Mouse (Mus musculus): Measurements from ENCODE around the gene Igdcc3. TPM values are rescaled to one million over a fixed set of nuclear protein-coding genes. Genes with fewer than 3 reads are reported as not detected.

Igdcc3 gene
- polyA plus RNA-seq, 2 experiments from 2014 or later, result not detected

DNA sequence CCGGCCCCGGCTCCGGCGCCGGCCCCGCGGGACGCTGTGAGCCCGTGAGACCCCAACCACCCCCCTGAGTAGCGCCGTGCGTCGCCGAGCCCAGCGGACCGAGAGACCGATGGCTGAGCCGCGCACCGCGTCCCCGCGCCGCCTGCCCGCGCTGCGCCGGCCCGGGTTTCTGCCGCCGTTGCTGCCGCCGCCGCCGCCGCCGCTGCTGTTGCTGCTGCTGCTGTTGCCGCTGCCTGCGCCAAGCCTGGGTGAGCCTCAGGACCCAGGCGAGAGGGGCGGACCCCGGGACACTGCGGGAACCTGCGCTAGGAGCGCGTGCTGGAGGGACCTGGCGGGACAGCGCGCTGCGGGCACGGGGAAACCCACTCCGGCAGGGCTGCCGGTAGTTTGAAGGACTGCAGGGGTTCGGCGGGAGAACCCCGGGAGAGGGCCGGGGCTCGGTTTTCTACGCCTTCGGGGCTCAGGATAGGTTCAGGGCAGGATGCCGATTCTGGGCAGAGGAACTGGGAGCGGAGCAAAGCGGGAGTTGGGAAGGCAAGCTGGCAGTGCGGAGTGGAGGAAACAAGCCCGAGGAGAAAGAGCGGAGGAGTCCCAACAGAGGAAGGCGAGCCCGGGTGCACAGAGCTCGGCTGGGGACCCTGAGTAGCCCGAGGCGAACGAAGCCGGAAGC lies 452 bp downstream of the Igdcc3 start:
- no peak for ATAC-seq

DNA sequence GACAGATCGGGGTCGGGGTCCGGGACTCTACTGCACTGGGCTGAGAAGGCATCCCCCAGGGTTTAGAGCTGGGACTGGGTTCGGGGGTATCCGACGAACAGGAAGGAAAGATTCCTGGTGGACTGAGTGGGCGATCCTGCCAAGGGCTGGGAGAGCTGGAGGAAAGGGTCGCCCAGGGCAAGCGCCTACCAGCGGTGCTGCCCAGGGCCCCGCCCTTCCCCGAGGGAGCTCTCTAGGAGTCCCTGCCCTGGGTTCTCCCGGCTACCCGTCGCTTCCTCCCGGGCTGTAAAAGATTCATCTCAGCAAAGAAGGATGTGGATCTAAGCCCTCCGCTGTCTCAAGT lies 958 bp downstream of the Igdcc3 start:
- no peak for ATAC-seq

GRCm38 (mm10) chr9:65142399-65142798 lies 1.4 kb downstream of the Igdcc3 start:
- ATAC-seq, result no peak

GRCm38 (mm10) chr9:65146001-65146400 lies 5.0 kb downstream of the Igdcc3 start:
- ATAC-seq, result no peak

GRCm38 (mm10) chr9:65148507-65148906 lies 7.5 kb downstream of the Igdcc3 start:
- no peak for ATAC-seq

- ATAC-seq, result no peak
Measured at GRCm38 (mm10) chr9:65152711-65153330, 11.8 kb downstream of the Igdcc3 start.

DNA sequence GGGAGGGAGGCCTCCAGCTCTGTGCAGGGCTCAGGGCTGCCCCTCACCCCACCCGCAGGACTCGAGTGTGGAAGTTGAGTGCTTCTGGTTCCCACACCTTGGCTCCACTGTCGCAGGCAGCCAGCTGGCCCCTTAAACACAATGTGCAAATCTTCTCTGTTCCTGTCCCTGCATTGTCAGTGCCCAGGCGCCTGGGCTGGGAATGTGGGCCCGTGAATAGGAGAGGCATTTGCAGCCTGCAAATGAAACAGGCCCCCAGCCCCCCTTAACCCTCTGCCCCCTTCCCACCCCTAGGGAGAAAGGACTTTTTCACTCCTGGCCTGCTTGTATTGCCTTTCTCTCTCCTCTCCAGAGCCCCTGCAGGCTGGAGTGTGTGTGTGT lies 12.3 kb downstream of the Igdcc3 start:
- no peak for ATAC-seq

DNA sequence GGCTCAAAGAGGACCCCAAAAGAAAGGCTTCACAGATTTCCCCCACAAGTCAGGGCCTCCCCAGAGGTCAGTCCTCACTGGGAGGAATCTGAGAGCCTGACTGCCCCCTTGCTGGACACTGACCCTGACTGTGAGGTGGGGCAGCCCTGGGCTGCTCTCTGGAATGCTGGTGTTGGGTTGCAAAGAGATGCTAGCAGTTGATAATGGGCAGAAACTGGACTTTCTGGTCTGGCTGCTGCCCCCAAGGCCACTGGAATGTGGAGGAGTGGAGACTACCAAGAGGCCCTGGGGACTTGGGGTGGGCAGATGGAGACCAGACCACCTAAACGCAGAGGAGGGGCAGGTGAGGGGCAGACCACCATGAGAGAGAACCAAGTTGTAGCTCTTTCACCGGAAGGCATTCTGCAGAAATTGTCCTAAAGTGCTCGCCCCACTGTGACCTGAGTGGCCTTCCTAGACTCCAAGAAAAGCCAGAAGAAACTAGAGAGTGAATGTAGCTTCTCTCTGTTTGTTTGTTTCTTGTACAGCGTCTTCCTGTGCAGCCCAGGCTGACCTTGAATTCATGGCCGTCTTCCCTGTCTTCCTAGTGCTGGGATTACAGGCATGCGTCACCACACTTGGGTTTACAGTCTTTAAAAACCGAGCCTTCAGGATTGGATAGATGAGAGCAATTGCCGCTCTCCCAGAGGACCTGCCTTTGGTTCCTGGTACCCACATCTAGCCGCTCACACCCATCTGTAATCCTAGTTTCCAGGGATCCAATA lies 13.9 kb downstream of the Igdcc3 start:
- ATAC-seq, result no peak

- no peak for ATAC-seq
Measured at GRCm38 (mm10) chr9:65156604-65157003, 15.6 kb downstream of the Igdcc3 start.

DNA sequence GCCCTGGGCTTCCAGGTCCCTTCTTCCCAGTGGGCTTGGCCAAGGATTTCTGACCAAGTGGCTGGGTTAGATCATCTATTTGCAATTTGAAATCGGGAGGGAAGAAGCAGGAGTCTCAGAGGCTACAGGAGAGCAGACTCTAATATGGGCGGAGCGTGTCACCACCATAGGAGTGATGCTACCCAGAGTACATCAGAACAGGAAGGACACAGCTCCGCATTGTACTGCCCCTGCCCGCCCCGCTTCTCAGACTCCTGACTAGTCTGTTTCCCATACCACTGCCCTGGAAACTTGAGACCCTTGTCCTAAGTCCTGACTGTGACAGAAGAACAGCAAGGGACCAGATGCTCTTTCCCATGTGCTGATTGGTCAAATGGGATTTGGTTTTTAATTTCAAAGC lies 16.6 kb downstream of the Igdcc3 start:
- no peak for ATAC-seq

- no peak for ATAC-seq
Measured at GRCm38 (mm10) chr9:65161188-65161587, 20.2 kb downstream of the Igdcc3 start.

- ATAC-seq, result no peak
Measured at GRCm38 (mm10) chr9:65161881-65162280, 20.9 kb downstream of the Igdcc3 start.

DNA sequence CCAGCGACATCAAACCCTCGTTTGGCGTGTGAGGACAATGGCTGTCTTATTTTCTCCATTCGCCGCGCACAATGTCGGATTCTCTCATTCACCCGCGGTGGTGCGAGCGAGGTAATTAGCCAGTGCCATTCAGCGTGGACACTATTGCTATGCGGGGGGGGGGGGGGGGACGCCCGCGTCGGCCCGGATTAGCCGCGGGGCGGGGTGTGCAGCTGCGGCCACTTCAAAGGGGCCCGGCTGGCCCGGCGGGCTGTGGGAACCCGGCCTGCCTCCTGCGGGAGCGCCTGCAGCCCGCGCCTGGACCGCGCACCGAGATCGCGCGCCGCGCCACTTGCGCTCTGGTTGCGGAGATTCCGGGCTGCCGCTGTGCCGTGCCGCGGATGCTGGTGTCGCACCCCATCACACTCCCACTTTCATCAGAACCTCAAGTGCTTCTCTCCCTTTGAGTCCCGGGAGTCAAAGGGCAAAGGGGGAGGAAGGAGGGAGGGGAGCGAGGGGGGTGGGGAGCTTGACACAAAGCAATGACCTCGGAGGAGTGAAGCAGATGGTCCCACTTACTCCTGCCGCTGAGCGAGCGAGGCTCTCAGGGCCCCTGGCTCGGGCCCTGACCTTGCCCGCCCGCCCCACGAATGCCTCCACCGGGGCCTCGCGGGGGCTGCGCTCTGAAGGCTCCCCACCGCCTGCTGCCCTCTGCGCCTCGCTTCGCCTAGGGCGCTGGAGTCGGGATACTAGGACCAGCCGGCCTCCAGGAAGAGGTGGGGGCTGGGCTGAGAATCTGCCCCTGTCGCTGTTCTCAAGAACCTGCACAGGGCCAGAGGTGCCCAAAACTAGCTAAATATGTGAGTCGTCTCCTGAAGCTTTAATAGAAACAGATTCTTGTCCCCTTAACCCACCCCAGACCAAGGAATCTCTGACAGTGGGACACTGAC lies 22.0 kb downstream of the Igdcc3 start:
- ATAC-seq, result no peak

DNA sequence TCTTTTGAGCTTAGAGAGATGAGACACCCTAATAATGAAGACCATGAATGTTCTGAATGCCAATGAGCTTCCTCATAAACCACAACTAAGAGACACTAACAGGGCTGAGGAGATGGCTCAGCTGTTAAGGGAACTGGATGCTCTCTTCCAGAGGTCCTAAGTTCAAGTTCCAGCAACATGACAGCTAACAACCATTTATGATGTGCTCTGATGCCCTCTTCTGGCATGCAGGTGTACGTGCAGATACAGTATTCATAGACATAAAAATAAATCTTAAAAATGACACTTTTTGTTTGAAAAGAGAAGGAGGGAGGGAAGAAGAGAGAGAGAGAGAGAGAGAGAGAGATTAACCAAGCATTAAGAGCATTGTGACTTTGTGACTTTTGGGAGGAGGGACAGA lies 23.9 kb downstream of the Igdcc3 start:
- no peak for ATAC-seq

DNA sequence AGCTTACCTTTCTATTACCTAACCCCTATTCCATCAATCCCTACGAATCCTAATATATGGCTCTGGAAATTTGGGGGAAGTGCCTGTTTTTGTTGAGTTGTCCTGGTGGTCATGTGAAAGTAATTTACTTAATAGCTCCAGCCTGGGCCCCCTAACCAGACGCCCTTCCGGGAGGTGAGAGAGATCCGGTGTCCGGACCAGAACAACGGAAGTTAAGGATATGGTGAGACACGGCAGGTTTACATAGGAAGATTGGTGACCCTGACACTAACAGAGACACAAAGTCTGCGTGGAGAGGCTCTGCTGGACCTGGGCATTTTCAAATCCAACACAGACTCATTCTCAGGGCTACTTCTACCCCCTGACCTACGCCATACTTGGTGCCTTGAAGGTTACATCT lies 25.4 kb downstream of the Igdcc3 start:
- ATAC-seq, result no peak

GRCm38 (mm10) chr9:65168534-65168933 lies 27.5 kb downstream of the Igdcc3 start:
- ATAC-seq, result no peak

DNA sequence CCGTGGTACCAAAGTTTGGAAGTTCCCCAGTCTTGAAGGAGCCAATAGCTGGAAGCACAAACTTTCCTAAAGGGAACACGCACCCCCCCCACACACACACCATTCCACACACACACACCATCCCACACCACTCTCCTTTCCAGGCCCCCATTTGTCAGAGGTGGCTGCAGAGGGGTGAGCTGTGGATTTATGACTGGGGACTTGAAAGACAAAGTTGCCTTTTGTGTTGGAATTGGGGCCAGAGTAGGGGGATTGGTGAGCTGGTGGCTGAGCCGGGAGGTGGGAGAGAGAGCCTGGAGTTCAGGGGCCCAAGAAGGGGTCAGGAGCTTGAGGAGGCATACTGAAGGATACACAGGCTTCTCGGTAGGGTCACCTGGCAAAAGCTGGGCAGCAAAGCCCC lies 28.0 kb downstream of the Igdcc3 start:
- ATAC-seq, result no peak

DNA sequence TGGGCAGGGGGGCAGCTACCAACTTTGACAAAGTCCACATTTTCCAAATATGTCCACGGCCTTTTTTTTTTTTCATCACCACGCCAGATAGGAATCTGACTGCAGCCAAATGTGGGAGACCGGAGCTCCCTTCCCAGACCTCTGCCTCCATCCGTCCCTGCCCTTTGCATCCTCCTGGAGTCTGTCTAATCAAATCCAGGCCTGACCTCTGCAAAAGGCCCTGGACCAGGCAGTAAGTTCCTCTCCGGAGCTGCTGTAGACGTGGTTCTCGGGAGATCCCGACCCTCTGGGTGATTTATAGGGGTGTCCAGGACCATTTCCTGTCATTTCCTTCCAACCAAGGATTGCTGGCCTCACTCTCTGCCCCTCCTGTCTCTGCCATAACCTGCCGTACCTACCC lies 31.7 kb downstream of the Igdcc3 start:
- ATAC-seq, result no peak

DNA sequence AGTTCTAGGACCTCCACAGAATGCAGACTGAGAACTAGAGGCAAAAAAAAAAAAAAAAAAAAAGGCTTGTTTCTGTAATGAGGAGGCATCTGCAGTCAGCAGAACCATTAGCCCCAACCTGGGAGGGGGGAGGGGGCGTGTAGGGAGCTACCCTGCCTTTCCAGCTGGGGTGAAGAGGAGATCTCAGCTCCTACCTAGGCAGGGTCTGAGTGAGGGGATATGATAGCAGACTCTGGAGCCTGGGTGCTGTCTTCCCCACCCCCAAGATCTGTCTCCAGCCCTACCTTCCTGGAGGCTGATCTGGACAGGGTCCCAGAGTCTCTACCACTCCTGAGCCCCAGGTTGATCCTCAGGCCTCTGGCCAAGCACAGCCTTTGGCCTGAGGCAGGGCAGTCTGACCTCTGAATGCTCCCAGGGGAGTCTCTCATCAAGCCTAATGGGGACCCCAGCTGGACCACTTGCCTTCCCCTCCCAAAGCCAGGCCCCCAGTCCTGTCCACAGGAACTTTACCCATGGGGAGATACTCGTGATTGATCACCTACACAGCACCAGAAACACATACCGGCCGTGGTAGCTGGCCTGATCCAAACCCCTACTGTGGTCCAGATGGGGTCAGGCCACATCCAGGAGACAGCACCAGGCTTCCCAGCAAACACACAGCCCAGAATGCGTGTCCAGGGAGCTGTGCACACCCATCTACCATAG lies 34.4 kb downstream of the Igdcc3 start:
- no peak for ATAC-seq

DNA sequence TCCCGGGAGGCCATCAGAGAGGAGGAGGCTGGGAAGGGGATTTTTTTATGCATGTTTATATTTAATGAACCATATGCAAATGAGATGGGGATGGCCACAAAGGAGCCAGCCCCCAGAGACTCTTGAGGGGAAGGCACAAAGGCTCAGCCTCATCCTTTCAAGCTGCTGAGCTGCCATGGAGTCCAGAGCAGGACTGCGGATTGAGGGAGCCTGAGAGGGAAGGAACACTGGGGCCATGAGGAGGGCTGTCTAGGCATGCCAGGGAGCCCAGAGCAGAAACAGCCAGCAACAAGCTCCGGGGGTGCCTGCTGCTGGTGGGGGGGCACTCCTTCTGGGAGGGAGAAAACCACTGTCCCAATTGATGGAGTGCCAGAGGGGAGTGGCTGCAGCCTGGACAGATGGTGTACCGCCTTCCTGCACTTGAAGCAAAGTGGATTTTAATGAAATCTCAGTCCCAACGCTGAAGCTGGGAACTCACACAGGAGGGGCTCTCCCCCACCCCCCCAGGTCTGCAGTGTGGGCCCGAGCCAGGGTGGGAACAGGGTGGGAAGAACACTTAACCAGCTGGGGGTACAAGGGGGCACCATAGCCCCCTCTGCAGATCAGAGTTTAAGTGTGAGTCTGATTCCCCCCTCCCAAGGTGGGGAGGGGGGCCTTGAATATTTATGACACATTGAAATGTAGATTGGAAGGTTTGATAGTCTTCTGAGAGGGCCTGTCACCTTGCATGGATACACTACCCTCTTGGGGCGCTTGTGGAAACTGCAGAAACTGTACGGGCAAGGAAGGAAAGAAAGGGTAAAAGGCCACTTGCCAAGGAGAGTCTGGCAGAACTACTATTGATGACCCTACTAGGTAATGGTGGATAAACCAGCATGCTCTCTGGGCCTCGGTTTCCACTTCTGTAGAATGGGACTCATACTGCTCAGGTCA lies 35.2 kb downstream of the Igdcc3 start:
- no peak for ATAC-seq

- ATAC-seq, result no peak
Measured at GRCm38 (mm10) chr9:65177497-65177896, 36.5 kb downstream of the Igdcc3 start.
